ENCODE assay signal across 1 mouse cellular context in the genomic region with DNA sequence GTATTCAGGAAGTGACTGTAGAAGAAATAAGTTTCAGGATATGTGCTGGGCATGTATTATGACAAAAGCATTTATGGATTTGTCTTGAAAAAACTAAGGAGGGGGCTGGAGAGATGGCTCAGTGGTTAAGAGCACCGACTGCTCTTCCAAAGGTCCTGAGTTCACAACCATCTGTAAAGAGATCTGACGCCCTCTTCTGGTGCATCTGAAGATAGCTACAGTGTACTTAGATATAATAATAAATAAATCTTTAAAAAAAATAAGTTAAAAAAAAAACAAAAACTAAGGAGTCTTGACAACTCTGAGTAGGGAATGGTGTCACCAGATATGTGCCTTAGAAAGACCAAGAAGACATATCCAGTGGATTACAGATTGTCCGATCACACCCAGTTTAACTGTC. TPM values are rescaled to one million over a fixed set of nuclear protein-coding genes. Genes with fewer than 3 reads are reported as not detected.
"Had no signal": no experiment of that assay in that cellular context is flagged by ENCODE, and none has a peak within 500 bp of the region (broad histone marks: within the 10 kb centered on the region; RNA-seq: fewer than 3 reads in every experiment).

No protein-coding gene starts in this region.

RNA-seq across cellular contexts. Expression of a gene that starts 27.1 kb away (rescaled TPM):
- polyA plus RNA-seq: inflammation-experienced regulatory T-cells, adult 6 months had no signal
